In the genomic region with DNA sequence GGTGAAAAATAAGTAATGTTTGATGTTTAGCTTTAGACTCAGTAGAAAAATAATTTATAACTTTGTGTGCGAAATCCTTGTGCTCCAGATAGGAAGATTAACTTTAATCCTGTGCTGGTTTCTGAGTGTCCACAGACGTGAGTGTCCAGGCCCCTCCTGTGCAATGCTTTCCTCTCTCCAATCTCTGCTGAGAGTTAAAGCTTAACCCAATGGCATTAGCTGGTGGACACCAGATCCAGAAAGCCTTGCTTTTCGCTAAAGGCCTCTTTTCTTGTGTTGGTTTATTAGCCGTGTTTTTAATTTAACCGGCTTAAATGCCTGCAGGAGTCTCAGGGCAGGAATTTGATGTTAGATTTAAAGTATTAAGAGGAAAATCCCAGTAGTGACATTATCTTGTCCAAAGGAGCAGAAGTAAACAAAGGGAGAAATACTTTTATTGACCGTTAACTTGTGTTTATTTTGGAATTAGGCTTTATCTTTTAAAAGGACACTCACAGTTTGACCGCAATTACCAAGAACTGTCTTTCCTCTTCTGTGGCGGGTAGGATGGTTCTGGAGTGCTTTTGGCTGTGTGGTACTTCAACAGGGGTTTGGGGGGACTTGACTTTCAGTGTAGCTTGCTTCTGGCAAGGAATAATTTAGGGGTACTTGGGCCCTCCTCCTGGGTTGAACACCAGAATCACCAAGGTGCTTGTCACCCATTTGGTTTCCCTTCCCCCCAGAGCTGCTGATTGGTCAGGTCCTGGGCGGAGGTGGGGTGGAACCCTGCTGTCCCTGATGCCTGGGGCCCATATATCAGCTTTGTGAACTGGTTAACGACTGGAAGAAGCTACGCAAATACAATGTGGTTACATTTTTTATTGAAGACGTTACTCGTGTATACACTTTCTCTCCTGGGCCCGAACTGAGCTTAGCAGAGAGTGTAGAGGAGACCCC, we compare ENCODE assay signal across 8 mouse cellular contexts.
DNase-seq lines count a peak whose midpoint lies in the region; ATAC-seq lines count a peak whose summit lies in the region.

No protein-coding gene starts in this region.

- peak; percentile 50 for DNase-seq in embryo, embryonic 10 days (ENCODE audit: low spot score)
- DNase-seq in embryo, embryonic 9.5 days (ENCODE audit: extremely low spot score), result no peak
- DNase-seq in adrenal gland, postnatal 36 days, result peak; percentile 39 to 48
- DNase-seq in spleen, postnatal 14 days (ENCODE audit: low spot score in 2 of 2), result peak; percentile 60 to 62
- DNase-seq in MN1 (ENCODE audit: low spot score), result no peak
- no peak for DNase-seq in T-cell, adult 2 months (ENCODE audit: low spot score)

- H3K36me3 ChIP-seq in heart, embryonic 14.5 days (ENCODE audit: control insufficient read depth, insufficient read depth, low read length), result no peaks in the 10 kb centered on the region
- peaks cover 27% of the 10 kb centered on the region for H3K36me3 ChIP-seq in liver, embryonic 12.5 days

- ATAC-seq in heart, embryonic 14.5 days (ENCODE audit: insufficient number of reproducible peaks, insufficient read depth, low FRiP score, low read depth), result no peak
- peak; percentile 92 for ATAC-seq in liver, embryonic 12.5 days

- H3K9me3 ChIP-seq in heart, embryonic 14.5 days (ENCODE audit: control insufficient read depth, low read length), result no peaks in the 10 kb centered on the region
- H3K9me3 ChIP-seq in liver, embryonic 12.5 days (replicated peaks), result no peaks in the 10 kb centered on the region

- H3K4me2 ChIP-seq in heart, embryonic 14.5 days (ENCODE audit: low read length), result peak overlapping the region; percentile 83
- H3K4me2 ChIP-seq in liver, embryonic 12.5 days, result peak overlapping the region; percentile 95

- H3K27ac ChIP-seq in heart, embryonic 14.5 days (replicated peaks in 1 of 2; ENCODE audit: control insufficient read depth in 1 of 2, insufficient read depth in 1 of 2, low read depth in 2 of 2, low read length in 2 of 2), result peak overlapping the region in 1 of 2 experiments; percentile 50; a peak in 2 of 4 replicates
- peak overlapping the region; percentile 100 for H3K27ac ChIP-seq in liver, embryonic 12.5 days

- peak overlapping the region; percentile 39 to 42 for H3K4me3 ChIP-seq in heart, embryonic 14.5 days (ENCODE audit: control insufficient read depth in 1 of 2, insufficient read depth in 1 of 2, low read depth in 1 of 2, low read length in 2 of 2)
- H3K4me3 ChIP-seq in liver, embryonic 12.5 days, result peak overlapping the region; percentile 83

- peaks cover 15 to 40% of the 10 kb centered on the region in 2 experiments for H3K4me1 ChIP-seq in heart, embryonic 14.5 days (ENCODE audit: control insufficient read depth in 2 of 2, insufficient read depth in 2 of 2, low read length in 2 of 2)
- H3K4me1 ChIP-seq in liver, embryonic 12.5 days, result peaks cover 87% of the 10 kb centered on the region

- WGBS in heart, embryonic 14.5 days, result 49% methylated on average over 14 of the region's 14 CpGs
- 17% methylated on average over 14 of the region's 14 CpGs for WGBS in liver, embryonic 12.5 days (ENCODE audit: insufficient replicate concordance)

- H3K27me3 ChIP-seq in heart, embryonic 14.5 days (ENCODE audit: control insufficient read depth, insufficient read depth, low read length), result no peaks in the 10 kb centered on the region
- no peaks in the 10 kb centered on the region for H3K27me3 ChIP-seq in liver, embryonic 12.5 days (replicated peaks)

- H3K9ac ChIP-seq in heart, embryonic 14.5 days (ENCODE audit: low read length), result peak overlapping the region; percentile 67
- H3K9ac ChIP-seq in liver, embryonic 12.5 days, result peak overlapping the region; percentile 94

Comparison
In these comparisons a context has a peak if more than half of its experiments do, and no peak if none do; other contexts are left out.
1. DNase-seq: peak in embryo, embryonic 10 days (single experiment), adrenal gland, postnatal 36 days (2 of 2) and spleen, postnatal 14 days (2 of 2); none in embryo, embryonic 9.5 days (single experiment), MN1 (single experiment) and T-cell, adult 2 months (single experiment).